Mouse (Mus musculus): ENCODE measurements around the gene Cacna1i. TPM values are rescaled to one million over a fixed set of nuclear protein-coding genes. Genes with fewer than 3 reads are reported as not detected.

Cacna1i gene
- polyA plus RNA-seq, 3 experiments from 2014 or later = 0.04 TPM; not detected in 2

- ATAC-seq = no peak
Observed at GRCm38 (mm10) chr15:80413070-80413469, 126.0 kb downstream of the Cacna1i start.

- no peak for ATAC-seq
Observed at GRCm38 (mm10) chr15:80413988-80414721, 127.1 kb downstream of the Cacna1i start.

GRCm38 (mm10) chr15:80415132-80415531, 128.1 kb downstream of the Cacna1i start:
- ATAC-seq = no peak

GRCm38 (mm10) chr15:80417066-80417465, 130.0 kb downstream of the Cacna1i start:
- no peak for ATAC-seq

- no peak for ATAC-seq
Observed at GRCm38 (mm10) chr15:80418146-80418545, 131.1 kb downstream of the Cacna1i start.

GRCm38 (mm10) chr15:80430324-80430723, 143.3 kb downstream of the Cacna1i start:
- ATAC-seq = no peak

- no peak for ATAC-seq
Observed at GRCm38 (mm10) chr15:80436961-80437360, 149.9 kb downstream of the Cacna1i start.

- ATAC-seq = no peak
Observed at GRCm38 (mm10) chr15:80437996-80438395, 151.0 kb downstream of the Cacna1i start.

- ATAC-seq = no peak
Observed at GRCm38 (mm10) chr15:80438423-80438822, 151.4 kb downstream of the Cacna1i start.

GRCm38 (mm10) chr15:80440195-80440594, 153.2 kb downstream of the Cacna1i start:
- ATAC-seq = no peak

- no peak for ATAC-seq
Observed at GRCm38 (mm10) chr15:80445956-80446687, 159.1 kb downstream of the Cacna1i start.

Other genes starting within 250 kb of the Cacna1i start
- 1 to 10 TPM in 1 of 3 experiments, under 1 TPM in 1, not detected in 1; 0.77 to 1.7 TPM for gene Syngr1, start 195.9 kb upstream of the Cacna1i start, polyA plus RNA-seq (2017; shearing (Covaris generic))
- 1,000 to 10,000 TPM; 2,844 to 4,969 (median 3,861) TPM for gene Rpl3, start 195.4 kb upstream of the Cacna1i start, polyA plus RNA-seq (2017; shearing (Covaris generic))
- 10 to 100 TPM; 12.2 to 15.9 (median 12.3) TPM for gene Tab1, start 154.1 kb upstream of the Cacna1i start, polyA plus RNA-seq (2017; shearing (Covaris generic))
- gene Mgat3, start 113.5 kb upstream of the Cacna1i start, polyA plus RNA-seq (2017; shearing (Covaris generic)) = not detected
- gene Mief1, start 53.2 kb upstream of the Cacna1i start, polyA plus RNA-seq (2017; shearing (Covaris generic)) = 10 to 100 TPM; 29.1 to 39.4 (median 34.2) TPM
- 10 to 100 TPM in 1 of 3 experiments, not detected in 2; 10.7 TPM for gene AC140267.1, start 51.4 kb upstream of the Cacna1i start, polyA plus RNA-seq (2017; shearing (Covaris generic))
- 10 to 100 TPM; 78.7 to 96.6 (median 84.8) TPM for gene Atf4, start 32.1 kb upstream of the Cacna1i start, polyA plus RNA-seq (2017; shearing (Covaris generic))
- gene Rps19bp1, start 22.9 kb upstream of the Cacna1i start, polyA plus RNA-seq (2017; shearing (Covaris generic)) = 10 to 100 TPM; 19.9 to 24.4 (median 21.7) TPM